Mouse (Mus musculus): Measurements from ENCODE around the gene Ccdc91.
A peak's percentile ranks its signal among the peaks of the same experiment; 100 is the strongest.

The Ccdc91 gene

DNA sequence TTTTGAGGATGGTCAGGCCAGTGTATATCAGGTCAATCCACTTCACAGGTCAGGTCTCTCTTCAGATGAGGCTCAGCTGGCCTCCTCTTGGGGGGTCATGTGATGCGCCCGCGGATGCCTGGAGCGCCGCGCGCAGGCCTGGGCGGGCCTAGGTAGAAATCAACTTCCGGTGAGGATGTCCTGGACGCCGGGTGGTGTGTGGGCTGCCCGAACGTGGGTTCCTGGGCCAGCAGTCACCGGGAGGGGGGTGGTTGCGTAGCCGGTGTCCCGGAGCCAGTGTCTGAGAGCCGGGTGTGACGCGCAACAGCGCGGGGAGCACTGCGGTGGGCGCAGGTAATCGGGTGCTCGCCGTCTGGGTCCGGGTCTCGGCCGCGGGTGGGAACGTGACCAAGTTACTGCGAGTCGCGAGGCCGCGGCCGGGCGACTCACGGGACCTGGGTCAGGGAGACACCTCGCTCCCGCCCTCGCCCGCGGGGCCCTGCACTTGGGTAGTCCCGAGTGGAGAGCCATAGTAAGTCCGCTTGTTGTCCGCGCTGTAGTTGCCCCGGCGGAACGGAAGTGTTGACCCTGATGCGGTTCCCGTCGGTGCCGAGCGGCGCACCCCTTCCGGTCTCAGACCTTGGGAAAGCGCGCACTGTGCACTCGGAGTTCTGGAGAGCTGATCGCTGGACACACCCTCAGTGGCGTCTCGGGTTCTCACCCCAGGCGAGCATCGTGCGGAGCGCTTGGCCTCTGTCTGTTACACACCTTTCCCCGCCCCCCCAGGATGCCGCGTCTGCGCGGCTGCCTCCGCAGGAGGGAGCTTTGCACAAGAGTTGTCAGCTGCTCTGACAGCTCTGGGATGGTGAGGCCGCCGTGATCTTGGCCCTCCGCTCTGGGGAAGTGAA lies at the start of gene Ccdc91:
Ccdc91 (plus strand) TSS at position 102 of the 887 bp plus-strand sequence.
- peak; percentile 86 for DNase-seq

DNA sequence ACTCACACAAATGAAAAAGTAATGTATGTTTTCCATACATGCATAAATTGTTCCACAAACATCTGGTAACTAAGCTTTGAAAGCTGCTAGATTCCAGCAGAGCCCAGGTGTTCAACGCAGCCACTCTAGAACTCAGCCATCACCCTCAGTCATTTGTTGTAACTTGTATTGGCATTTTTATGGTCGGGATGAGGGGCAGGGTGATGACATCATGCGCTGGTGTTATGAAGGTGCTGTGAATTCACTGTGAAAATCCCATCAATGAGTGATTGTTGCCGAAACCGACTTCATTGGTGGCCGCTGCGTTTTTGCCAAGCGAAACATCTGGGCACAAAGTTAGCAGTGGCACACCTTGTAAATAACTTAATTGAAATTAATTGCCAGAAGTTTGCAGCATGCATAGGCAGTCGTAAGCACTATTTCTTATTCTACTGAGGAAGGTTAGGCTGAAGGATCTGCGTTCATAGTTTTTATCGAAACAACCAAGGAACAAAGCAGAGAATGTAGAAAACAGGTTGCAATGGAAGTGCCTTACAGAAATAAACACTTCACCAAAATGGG lies 48.6 kb upstream of the Ccdc91 start:
- no peak for DNase-seq

GRCm38 (mm10) chr6:147455775-147456174 lies 19.9 kb upstream of the Ccdc91 start:
- no peak for DNase-seq

GRCm38 (mm10) chr6:147458637-147459301 lies 16.9 kb upstream of the Ccdc91 start:
- no peak for DNase-seq

DNA sequence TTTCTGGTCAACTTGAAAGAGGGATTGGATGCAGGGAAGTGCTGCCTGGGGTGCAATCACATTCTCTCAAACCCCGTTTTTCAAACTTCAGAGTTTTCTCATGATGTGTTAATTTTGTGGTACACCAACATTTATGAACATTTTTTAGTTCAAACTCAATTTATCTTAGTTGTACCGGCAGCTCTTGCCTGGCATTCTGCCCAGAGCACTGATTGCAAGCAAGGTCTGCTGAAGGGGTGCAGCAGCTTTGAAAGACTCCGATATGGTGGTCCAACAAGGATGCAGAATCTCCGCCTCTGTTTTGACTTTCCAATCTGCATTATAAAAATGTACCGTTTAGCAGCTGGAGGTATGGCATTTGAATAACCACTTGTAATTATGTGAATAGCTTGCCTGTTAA lies 5.6 kb upstream of the Ccdc91 start:
- no peak for DNase-seq

DNA sequence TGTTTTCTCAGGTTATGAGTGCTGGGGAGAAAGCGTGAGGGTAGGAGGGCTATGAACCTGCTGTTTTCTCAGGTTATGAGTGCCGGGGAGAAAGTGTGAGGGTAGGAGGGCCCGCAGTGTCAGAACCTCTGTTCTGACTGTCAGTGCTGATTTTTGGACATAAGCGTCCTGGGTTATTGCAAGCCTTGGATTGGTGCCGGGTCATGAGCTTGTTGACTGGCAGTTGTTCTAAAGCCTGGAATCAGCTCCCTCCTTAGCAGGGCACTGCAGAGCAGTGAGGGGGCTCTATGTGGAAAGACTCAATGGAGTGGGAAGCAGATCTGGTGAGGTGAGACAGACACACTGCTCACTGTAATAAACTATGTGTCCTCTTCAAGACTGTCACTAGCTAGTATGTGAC lies 5.5 kb downstream of the Ccdc91 start:
- no peak for DNase-seq

GRCm38 (mm10) chr6:147490120-147490519 lies 14.5 kb downstream of the Ccdc91 start:
- no peak for DNase-seq

DNA sequence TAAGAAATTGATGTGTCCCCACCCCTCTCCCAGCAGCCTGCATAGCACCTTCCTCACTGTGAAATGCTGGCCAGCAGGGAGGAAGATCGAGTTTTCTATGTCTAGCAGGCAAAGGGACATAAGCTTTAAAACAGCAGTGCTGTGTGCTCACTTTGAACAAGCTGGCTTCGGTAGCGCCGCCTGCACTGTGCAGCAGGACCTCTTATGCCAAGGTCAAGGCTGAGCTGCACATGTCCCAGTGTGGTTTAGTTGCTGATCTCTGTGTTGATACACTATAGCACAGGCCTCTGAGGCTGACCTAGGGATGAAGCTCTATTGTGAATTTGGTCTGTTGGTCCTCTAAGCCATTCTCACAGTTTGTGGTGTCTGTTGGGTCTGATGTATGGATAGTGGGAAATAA lies 16.9 kb downstream of the Ccdc91 start:
- no peak for DNase-seq

GRCm38 (mm10) chr6:147501439-147501838 lies 25.8 kb downstream of the Ccdc91 start:
- DNase-seq = no peak

- DNase-seq = no peak
Observed at GRCm38 (mm10) chr6:147506074-147506473, 30.4 kb downstream of the Ccdc91 start.

DNA sequence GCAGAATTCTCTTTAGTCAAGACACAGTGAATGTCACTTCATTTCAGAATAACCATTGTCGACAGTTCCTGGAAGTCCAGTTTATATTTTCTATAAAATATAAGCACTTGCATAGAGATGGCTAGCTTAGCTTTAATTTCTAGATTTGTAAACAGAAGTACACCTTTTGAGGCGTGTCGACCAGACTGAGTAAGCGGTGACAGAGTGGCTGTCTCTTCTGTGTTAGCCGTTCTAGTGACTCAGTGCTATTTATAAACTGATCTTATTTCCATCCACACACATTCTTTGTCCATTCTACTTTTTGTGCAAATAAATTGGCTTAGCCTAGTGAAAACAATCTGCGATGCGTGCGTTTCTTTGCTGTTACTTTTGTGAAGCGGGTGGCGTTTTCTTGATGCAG lies 30.9 kb downstream of the Ccdc91 start:
- DNase-seq = no peak

- DNase-seq = no peak
Observed at GRCm38 (mm10) chr6:147507186-147507585, 31.6 kb downstream of the Ccdc91 start.

GRCm38 (mm10) chr6:147510516-147510915 lies 34.9 kb downstream of the Ccdc91 start:
- no peak for DNase-seq

GRCm38 (mm10) chr6:147517909-147518308 lies 42.3 kb downstream of the Ccdc91 start:
- no peak for DNase-seq

DNA sequence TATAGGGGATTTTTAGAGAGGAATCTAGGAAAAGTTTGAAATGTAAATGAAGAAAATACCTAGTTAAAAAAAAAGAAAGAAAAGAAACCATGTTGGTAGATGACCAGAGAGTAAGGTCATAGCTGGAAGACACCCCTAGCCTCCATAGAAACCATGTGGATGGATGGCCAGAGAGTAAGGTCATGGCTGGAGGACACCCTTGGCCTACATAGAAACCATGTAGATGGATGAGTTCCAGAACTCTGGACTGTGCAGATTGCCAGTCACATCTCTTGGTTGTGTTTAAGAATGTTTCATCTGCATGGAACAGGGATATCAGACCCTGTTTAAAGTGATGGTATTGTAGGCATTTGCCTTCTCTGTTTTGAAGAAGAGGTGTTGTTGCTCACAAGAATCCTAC lies 49.6 kb downstream of the Ccdc91 start:
- DNase-seq = no peak

DNA sequence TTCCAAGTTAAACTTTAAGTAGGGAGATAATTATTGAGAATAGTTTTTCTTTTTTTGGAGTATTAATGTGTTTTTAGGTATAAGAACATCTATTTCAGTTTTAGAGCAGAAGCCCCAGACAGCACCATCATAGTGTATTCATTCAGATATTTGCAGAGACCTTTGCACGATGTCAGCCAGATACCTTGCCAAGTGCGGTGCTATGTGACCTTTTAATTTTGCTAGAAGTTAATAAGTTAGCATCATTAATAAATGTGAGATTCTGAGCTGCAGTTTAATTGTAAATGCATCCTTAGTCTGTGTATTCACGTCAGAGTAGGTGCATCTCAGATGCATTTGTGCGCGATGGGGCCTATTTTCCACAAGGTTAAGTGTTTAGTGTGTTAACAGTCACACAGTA lies 59.3 kb downstream of the Ccdc91 start:
- DNase-seq = no peak

DNA sequence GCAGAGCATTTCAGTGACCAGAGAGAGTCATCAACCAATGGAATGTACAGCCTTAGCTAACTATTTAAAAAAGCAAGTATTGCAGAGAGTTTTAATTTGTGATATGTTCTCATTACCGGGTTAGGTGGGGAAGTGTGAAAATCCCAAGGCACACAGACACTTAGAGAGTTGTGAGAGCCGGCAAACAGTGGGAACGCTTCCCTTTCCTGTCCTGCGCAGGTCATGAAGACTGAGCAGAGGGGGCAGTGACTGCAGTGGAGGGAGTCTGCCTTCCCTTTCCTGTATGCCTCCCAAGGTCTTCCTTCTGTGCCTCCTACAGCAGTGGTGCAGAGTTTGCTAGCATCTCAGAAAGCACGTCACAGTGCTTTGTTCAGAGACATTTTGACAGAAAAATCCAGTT lies 62.6 kb downstream of the Ccdc91 start:
- no peak for DNase-seq

DNA sequence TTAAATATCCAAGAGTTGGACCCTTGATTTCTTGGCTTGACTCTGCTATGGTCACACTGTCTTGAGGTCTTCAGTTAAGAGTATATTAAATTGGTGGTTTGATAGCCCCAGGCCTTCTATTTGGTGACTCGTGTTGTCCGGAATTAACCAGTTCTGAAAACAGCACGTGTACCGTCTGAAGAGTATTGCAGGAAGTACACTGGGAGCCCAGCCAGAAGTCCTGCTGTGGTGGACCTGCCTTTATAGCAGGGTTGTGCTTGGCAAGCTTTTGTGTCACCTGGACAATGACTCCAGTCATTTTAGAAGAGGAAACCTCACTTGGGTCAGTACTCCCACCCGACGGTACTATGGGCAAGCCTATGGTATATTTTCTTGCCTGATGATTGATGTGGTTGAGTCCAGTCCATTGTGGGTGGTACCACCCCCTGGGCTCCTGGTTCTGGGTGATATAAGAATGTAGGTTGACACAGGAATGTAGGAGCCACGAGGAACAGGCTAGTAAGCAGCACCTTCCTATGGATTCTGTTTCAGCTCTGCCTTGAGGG lies 63.5 kb downstream of the Ccdc91 start:
- no peak for DNase-seq

GRCm38 (mm10) chr6:147540942-147541341 lies 65.3 kb downstream of the Ccdc91 start:
- no peak for DNase-seq

- DNase-seq = no peak
Observed at GRCm38 (mm10) chr6:147555591-147555990, 80.0 kb downstream of the Ccdc91 start.

DNA sequence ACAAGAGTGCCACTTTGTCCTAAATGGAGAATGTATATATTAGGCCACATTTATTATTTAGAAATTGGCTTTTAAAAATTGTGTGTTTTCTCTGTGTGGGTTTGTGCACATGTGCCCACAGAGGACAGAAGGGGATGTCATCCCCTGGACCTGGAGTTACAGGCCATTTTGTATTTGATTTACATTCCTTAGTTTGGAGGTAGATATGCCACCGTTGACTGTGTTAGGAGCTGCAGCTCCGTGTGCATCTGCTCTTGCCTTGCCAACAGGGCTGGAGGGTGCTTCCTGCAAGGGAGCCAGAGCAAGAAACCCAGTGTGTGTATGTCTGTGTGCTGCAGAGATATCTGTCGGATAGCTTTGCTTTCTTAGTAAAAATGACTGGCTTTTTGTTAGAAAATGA lies 83.7 kb downstream of the Ccdc91 start:
- DNase-seq = no peak

DNA sequence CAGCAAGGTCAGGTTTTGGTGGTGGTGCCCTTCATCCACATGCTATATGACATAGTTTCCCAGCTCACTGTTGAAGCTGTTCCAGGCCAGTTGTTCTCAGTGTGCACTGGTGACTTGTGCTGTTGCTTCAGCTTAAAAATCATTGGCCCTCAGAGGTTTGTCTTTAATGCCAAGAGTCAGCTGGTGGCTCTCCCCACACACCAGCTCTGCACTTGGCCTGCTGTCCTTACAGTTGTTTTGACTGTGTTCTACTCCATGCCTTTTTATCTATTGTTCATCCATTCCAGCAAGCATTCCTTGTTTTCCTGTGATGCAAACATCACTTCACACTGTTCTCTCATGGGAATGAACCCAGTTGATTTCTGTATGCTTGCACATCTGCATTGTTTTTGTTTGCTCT lies 84.8 kb downstream of the Ccdc91 start:
- DNase-seq = no peak

- DNase-seq = no peak
Observed at GRCm38 (mm10) chr6:147569246-147569645, 93.6 kb downstream of the Ccdc91 start.

DNA sequence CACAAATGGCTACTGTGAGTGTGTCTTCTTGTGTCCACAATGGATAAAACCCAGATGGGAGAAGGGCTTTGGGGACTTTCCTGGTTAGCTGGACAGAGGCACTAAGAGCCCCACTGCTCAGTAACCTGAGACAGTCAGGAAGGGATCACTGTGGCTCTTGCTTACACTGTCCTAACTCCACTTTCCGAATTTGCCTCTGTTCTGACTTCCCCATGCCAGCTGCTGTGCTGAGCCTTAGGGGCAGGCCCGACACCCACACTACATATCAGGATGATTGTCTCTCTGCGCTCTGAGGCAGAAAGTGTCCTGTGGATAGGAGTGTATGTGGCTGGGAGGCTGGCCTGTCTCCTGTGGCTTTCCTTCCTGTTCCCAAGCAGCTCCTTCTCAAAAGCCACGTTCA lies 97.5 kb downstream of the Ccdc91 start:
- DNase-seq = no peak

All from thymus, postnatal 25 days (tissue).